Mouse (Mus musculus): Measurements from ENCODE around the gene Actr3.

GRCm38 (mm10) chr1:125407220-125407619, 28.3 kb downstream of the Actr3 start:
- TF ChIP-seq CTCF (IDR thresholded peaks at IDR 0.05; ENCODE audit: insufficient read depth, low read length) (no peak), POLR2A (IDR thresholded peaks at IDR 0.05; ENCODE audit: borderline replicate concordance, extremely low read depth, low read depth, low read length) (no peak)
